Mouse (Mus musculus): ENCODE measurements around the gene Ywhaq.

Gene Ywhaq

DNA sequence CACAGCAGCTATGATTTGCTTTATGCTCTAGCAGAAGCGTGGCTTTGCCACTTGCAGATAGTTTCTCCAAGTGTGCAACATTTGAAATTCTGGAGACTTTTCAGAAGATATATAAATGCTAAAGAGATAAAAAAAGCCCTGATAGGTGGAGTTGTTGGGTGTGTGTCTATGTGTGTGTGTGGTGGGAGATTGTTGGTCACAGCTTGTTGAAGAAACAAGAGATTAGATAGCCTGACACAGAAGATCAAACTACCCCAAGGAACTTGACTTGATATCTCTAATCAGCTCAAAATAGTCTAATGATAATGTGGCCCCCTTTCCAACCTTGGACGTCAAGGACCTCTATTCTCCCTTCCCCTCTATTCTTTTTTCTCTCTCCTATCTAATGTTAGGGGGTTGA lies 6.8 kb downstream of the Ywhaq start:
- in situ Hi-C loops (cut with MboI, MseI) = no loop called here

DNA sequence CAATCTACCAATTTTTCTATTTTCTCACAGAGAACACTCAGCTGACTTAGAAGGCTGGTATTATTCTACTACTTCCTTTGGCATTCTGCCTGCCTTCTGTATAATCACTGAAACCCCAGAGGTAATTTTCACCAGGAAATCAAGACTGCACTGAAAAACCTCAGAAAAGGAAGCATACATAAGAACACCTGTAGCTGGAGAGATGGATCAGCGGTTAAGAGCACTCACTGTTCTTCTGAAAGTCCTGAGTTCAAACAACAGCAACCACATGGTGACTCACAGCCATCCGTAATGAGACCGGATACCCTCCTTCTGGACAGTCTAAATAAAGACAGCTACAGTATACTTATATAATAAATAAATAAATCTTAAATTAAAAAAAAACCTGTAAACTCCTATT lies 7.8 kb downstream of the Ywhaq start:
- in situ Hi-C loops (cut with MboI, MseI) = no loop called here

GRCm38 (mm10) chr12:21408789-21409367 lies 8.6 kb downstream of the Ywhaq start:
- in situ Hi-C loops (cut with MboI, MseI) = no loop called here

DNA sequence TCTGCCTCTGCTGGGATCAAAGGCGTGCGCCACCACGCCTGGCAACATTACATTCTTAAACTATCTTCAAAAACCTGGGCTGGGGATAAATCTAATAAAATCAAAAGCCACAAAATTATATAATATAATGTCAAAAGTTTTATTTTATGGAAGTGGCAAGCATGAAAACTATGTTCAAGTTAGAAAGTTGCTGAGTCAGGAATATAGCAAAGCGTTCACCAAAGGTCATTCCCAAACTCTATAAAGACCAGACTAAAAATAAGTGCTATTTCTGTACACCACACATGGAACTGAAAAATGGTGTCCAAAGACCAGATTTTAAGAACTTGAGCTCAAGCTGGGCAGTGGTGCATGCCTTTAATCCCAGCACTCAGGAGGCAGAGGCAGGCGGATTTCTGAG lies 14.7 kb downstream of the Ywhaq start:
- in situ Hi-C loops (cut with MboI, MseI) = no loop called here

DNA sequence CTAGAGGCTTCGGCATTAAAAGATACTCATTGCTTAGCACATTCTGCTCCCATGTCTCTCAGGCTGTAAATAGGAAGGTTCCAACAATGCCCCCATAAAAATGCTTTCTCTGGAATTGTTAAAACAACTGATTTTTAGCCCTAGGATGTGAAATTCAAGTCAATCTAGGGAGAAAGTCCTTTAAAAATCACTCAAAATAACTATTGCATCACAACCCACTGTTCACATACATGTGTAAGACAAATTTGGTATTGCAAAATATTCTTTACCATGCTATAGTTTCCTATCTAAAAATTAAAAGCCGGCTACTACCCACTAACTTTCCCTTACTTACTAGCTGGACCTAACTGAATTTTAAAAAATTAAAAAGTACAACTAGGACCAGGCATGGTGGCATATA lies 31.2 kb downstream of the Ywhaq start:
- in situ Hi-C loops (cut with MboI, MseI) = no loop called here

- in situ Hi-C loops (cut with MboI, MseI) = loop anchor here (5.0 kb wide), 1 partner anchor 38 kb away; the partner anchor contains the start of gene Ywhaq
These were observed 38.6 kb downstream of the Ywhaq start for GRCm38 (mm10) chr12:21378765-21379346.

DNA sequence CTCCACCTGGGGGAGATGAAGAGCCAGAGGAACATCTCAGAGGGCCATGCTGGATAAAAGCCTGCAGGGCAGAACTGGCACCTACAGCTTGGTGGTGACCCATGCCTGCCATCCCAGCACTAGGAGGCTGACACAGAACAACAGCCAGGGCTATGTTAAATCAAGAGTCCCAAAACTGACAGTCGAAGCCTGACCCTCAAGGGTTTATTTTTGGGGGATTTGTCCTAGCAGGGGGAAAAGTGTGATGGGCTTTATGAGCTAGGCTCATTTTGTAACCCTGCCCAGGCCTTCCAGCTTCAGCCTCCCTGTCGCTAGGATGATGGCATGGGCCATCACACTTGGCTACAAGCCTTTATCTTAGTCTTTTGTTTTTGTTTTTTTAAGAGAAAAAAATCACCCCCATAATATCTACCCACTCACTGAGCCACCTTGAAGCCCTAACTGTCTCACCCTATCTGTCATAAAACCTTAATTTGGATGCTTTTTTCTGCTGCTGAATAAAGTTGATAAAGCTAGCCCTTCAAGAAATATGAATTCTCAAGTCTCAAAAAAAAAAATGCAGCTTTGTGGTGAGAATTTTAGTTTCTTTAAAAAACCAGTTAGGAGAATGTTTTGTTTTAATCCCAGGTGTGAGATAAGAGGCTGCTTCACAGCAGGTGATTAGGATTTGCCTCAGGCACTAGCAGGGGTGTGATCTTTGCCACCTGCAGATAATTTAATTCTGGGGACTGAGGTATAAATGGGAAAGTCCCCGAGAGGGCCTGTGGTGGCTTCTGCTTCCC lies 41.9 kb downstream of the Ywhaq start:
- in situ Hi-C loops (cut with MboI, MseI) = loop anchor here (5.0 kb wide), 1 partner anchor 42 kb away; the partner anchor contains the start of gene Ywhaq

DNA sequence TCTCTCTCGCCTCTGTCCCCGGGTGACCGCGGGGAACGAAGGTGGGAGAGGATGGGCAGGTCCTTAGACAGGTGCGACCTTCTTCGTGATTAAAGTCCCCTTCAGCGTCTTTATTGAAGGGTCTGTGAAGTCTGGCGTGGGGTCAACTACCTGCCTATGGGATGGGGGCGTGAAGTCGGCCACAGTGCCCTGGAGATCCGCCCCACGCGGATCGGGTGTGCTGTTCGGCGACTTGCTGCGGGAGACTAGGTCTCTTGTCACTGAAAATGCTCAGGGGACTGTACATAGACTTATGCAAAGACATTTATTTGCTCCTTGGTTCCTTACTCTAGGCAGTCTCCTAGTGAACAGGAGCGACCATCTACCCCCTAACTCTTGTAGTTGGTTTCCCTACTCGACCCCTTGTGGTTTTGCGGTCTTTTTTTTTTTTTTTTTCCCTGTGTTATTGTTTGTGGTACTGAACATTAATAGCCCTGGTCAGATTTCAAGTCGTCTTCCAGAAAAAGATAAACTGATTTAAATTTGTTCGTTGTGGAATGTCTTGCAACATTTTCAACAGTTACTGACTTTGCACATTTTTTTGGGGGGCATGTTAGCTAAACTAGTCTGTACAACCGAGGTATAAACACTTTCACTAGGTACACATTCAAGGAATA lies 43.5 kb downstream of the Ywhaq start:
- in situ Hi-C loops (cut with MboI, MseI) = loop anchor here (5.0 kb wide), 1 partner anchor 57 kb away; the partner anchor contains the start of gene Iah1

- in situ Hi-C loops (cut with MboI, MseI) = loop anchor here (5.0 kb wide), 1 partner anchor 56 kb away; the partner anchor contains the start of gene Iah1
These were observed 44.2 kb downstream of the Ywhaq start, which contains the start of gene Adam17 for GRCm38 (mm10) chr12:21373100-21373819. TSS of gene Adam17 (minus strand) at chr12:21373632.

DNA sequence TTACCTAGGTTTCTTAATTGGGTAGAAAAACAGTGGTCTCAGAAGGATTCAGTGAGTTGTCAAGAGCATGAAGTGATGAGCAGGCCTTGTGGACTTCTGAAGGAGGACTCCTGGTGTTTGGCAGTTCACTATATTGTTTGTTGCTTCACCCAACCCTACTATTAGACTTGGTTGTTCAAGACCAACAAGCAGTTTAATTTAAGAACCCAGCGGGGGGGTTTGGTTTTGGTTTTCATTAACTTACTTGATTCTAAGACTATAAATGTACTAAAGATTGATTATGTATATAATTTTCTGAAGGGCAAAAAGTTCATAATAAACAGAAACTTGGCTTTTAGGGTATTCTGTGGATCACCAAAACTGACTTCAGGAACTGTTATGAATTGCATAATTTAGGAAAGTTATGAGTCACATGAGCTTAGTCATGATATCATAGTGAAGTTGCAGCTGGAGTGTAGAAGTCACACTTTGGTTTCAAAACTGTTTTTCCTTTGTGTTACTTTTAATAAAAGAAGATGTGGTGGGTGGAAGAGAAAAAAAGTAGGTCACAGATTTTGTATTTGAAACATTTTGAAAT lies 47.3 kb downstream of the Ywhaq start:
- in situ Hi-C loops (cut with MboI, MseI) = loop anchor here (5.0 kb wide), 1 partner anchor 53 kb away; the partner anchor contains the start of gene Iah1

DNA sequence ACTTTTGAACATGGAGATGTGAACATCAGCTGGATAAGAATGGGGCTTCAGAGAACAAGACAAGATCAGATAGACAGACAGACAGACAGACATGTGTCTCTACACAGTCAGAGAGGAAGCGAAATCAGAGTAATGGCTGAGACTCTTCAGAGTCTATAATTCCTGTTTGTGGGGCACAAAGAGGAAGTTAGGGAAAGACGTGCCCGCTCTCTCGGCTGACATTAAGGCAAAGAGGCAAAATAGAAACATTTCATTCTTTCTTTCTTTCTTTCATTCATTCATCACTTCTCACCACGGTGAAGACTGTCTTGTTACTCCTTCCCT lies 48.4 kb downstream of the Ywhaq start:
- in situ Hi-C loops (cut with MboI, MseI) = no loop called here

- in situ Hi-C loops (cut with MboI, MseI) = no loop called here
These were observed 48.9 kb downstream of the Ywhaq start for GRCm38 (mm10) chr12:21368376-21369086.

DNA sequence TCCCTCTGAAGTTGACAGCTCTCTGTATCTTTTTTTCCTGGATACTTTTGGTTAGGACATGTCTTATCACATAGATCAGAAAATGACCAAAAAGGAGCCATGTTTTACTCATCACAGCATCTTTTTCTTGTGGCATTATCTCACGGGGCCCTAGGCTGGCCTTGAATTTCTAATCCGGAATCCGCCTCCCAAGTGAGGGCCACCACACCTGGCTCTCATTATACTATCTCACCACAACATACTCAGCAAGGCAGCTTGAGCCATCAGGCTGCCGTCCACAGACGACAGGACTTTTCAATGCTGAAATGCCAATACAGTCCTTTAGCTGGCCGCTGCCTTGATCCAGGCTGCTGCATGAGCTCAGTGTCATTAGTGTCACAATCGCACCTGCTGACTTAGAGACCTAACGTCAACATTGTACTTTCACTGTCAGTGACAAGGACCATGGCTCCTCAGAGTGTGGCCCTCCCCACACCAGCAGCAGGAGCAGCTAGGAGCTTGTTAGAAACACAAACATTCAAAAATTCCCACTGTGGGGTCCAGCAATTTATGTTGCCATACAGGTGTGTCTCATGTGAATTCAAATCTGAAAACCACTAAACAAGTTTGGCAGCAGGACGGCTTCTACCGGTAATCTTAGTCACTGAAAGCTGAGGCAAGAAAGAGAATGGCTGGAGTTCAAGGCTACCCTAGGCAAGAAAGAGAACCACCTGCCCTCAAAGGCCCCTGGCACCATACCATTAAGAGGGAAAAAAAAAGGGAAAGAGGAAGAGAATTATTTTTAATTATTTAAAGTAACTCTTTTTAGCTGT lies 52.6 kb downstream of the Ywhaq start:
- in situ Hi-C loops (cut with MboI, MseI) = no loop called here

GRCm38 (mm10) chr12:21363195-21363594 lies 54.2 kb downstream of the Ywhaq start:
- in situ Hi-C loops (cut with MboI, MseI) = no loop called here

DNA sequence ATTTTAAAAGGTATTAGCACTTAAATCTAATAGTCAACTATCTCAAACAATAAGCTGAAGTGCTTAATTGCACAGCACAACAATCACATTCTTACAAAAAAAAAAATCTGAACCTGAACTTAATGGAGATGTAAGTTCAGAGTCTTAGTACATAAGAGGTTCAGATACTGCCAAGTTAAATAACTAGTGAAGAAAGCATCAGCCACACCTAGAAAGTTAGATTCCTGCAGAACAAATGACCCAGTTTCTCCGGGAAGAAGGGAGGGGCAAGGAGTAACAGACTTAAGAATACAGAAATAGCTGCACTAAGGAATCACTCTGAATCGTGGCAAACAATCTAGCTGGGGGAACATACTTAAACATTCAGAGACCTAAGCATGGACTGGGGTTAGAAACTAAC lies 54.8 kb downstream of the Ywhaq start:
- in situ Hi-C loops (cut with MboI, MseI) = no loop called here

DNA sequence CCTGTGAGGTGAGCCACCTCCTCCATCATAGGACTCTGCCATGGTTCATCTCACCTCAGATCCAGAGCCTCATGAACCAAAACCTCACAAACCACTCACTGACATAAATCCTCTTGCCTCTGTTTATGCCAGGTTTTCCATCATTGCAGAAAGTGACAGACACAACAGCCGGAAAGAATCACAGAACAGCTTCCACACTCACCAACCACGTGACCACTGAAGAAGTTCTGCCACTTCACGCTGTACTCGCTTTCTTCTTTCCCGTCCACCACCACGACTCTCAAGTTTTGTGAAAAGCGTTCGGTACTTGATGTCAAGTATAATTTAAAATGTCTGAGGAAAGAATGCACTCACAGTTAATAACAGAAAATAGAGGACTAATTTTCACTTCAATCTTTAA lies 63.8 kb downstream of the Ywhaq start:
- in situ Hi-C loops (cut with MboI, MseI) = no loop called here

DNA sequence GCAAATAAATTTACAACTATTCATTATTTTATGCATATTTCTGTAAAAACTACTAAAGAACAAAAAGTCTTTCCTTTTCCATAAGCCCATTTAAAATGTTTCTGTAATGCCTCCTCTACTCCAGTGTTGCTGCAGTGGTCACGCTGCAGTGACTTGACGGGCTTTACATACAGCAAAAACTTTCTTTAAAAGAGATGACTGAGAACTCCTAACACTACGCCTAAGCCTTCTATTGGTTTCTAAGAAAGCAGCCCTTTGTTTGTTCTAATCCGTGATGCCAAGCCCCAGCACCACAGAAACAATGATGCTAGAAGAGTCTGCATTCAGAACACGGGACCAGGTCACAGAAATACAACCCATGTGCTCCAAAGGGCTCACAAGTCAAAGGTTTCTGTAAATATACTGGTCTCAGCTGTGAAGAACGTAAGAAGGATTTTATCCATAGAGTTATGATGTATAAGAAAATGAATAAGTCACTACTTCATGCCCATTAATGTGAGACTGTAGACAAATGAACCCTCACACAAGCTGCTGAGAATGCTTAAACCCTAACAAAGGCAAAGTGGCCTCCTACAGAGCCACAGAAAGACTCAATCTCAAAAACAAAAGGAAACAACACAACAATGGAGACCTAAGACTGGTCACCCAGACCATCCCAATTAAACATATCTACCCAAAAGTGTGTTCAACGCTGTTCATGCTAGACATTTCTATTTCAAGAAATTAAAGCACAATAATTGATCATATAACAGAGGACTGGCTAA lies 67.1 kb downstream of the Ywhaq start:
- in situ Hi-C loops (cut with MboI, MseI) = no loop called here

DNA sequence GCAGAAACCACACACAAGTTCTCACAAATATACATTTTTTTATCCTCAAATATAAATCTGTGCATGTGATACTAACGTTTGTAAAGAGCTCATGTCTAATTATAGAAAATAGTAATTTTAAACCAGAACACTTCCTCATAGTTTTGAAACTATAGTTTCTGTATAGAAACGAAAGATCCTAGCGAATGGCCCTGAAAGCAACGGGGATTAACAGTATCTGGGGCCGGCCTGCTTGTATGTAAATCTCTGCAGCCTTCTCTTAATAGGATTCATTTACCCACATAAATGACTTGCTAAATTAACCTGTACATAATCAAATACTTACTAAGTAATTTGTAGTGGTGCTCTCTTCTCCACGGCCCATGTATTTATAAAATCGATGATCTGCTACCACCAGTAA lies 70.5 kb downstream of the Ywhaq start:
- in situ Hi-C loops (cut with MboI, MseI) = loop anchor here (25.0 kb wide), 1 partner anchor 265 kb away; no protein-coding TSS in a partner anchor

DNA sequence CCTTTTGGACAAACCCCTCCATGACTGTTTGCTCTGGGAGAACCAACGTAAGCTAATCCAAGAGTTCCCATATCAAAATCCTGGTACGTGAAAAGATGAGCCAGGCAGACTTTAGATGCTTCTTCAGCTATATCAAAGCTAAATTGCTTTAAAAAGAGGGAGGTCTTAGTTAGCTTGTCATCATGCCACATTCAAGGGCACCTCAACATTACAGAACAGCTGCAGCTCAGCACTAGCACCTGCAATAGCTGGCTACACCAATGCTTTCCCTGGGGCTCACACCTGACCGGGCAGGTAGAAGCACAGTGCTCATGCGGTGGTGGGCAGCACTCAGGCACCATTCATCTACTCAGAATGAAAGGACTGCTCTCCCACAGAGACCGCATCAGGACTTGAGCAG lies 76.8 kb downstream of the Ywhaq start:
- in situ Hi-C loops (cut with MboI, MseI) = loop anchor here (25.0 kb wide), 1 partner anchor 272 kb away; no protein-coding TSS in a partner anchor

All from T-helper 2 cell (primary cell).